Mouse (Mus musculus): ENCODE data around the gene Pmm2. TPM values are rescaled to one million over a fixed set of nuclear protein-coding genes. Genes with fewer than 3 reads are reported as not detected.

Pmm2 gene
- 48.6 and 52.1 TPM in 2 replicates for polyA plus RNA-seq (2016; fragmentation: Nextera tagmentation; extraction: Ambion mirVana)

GRCm38 (mm10) chr16:8637217-8638051 is at the start of gene Pmm2, which contains the start of gene Tmem186:
Pmm2 (plus strand) TSS chr16:8637674.
Tmem186 (minus strand) TSS chr16:8637712.
- WGBS = under 1% methylated on average over 59 of the region's 59 CpGs
- peaks cover 22% of the 10 kb centered on the region for H3K4me1 ChIP-seq
- H3K9ac ChIP-seq (replicated peaks) = peak within 1 kb of the TSS; percentile 86
- no peaks in the 10 kb centered on the region for H3K27me3 ChIP-seq
- H3K36me3 ChIP-seq = peaks cover 22% of the 10 kb centered on the region
- peak; percentile 92 for ATAC-seq (ENCODE audit: low FRiP score, low read depth)
- no peaks in the 10 kb centered on the region for H3K9me3 ChIP-seq
- H3K4me2 ChIP-seq (replicated peaks) = peak within 1 kb of the TSS; percentile 77
- peak within 1 kb of the TSS; percentile 62 for H3K4me3 ChIP-seq
- H3K27ac ChIP-seq (replicated peaks) = peak within 1 kb of the TSS; percentile 81

DNA sequence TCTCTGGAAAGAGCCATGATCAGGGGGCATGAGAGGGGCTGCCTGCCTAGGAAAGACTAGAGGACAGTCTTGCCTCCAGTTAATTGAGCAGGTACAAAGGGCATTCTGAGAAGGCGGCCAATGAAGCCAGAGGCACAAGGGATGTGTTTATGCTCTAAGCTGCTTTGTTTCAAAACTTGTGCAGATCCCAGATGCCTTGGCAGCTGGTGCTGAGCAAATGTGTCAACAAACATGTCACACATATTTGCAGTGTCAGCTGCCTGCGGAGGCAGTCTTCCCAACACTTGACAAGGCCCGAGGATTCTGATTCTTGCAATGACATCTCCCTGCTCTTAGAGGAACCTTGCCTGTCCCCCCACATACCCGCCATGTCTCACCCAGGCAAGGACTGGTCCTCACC is 42.1 kb upstream of the Pmm2 start:
- no peaks in the 10 kb centered on the region for H3K4me1 ChIP-seq
- 76% methylated on average over 4 of the region's 4 CpGs for WGBS
- no peak overlapping the region for H3K9ac ChIP-seq (replicated peaks)
- H3K9me3 ChIP-seq = no peaks in the 10 kb centered on the region
- H3K4me3 ChIP-seq = no peak overlapping the region
- ATAC-seq (ENCODE audit: low FRiP score, low read depth) = no peak
- H3K27me3 ChIP-seq = no peaks in the 10 kb centered on the region
- no peak overlapping the region for H3K27ac ChIP-seq (replicated peaks)
- no peak overlapping the region for H3K4me2 ChIP-seq (replicated peaks)
- no peaks in the 10 kb centered on the region for H3K36me3 ChIP-seq

GRCm38 (mm10) chr16:8596336-8596735 is 41.1 kb upstream of the Pmm2 start:
- Histone ChIP-seq H3K4me3 (no peak overlapping the region), H3K4me1 (no peaks in the 10 kb centered on the region), H3K27ac (replicated peaks) (no peak overlapping the region), H3K9ac (replicated peaks) (no peak overlapping the region), H3K27me3 (no peaks in the 10 kb centered on the region), H3K4me2 (replicated peaks) (no peak overlapping the region), H3K36me3 (no peaks in the 10 kb centered on the region), H3K9me3 (no peaks in the 10 kb centered on the region)
- WGBS = 79% methylated on average over 4 of the region's 4 CpGs
- ATAC-seq (ENCODE audit: low FRiP score, low read depth) = no peak

DNA sequence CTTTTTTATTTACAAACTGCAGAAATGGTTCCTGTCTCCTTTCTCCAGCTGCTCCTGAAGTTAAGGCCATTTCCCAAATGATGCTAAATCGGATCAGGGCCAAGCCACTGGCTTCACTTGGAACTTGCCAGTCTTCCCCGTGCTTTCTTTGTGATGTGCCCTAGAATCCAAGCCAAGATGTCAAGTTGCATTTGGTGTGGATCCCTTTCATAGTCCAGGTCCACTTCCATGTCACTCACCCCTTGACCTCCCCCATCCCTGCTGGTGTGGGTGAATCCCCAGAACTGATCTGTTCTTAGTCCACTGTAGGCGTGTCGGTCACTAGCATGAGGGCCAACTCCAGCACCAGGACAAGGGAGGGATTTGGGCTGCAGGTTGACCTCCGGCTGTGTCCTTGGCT is 40.0 kb upstream of the Pmm2 start:
- Histone ChIP-seq H3K27me3 (no peaks in the 10 kb centered on the region), H3K27ac (replicated peaks) (no peak overlapping the region), H3K9me3 (no peaks in the 10 kb centered on the region), H3K4me2 (replicated peaks) (no peak overlapping the region), H3K4me1 (no peaks in the 10 kb centered on the region), H3K36me3 (no peaks in the 10 kb centered on the region), H3K4me3 (no peak overlapping the region), H3K9ac (replicated peaks) (no peak overlapping the region)
- no peak for ATAC-seq (ENCODE audit: low FRiP score, low read depth)
- WGBS = 87% methylated on average over 5 of the region's 5 CpGs

DNA sequence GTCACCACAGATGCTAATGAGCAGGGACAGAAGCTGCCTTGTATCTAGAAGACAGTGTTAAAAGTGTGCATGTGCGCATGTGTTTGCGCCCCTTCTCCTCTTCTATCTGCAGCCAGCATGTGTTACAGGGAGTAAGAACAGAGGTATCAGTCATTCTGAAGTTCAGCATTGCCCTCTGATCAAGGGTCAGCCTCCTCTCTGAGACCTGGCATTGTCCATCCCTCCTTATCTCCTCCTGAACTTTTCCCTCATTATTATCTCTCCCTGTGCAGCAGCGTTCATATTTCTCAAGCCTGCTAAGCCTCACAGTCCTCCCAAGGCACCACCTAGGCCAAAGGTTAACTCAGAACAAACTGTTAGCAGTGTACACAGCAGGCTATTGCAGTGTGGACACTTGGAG is 33.7 kb upstream of the Pmm2 start:
- Histone ChIP-seq H3K9me3 (no peaks in the 10 kb centered on the region), H3K4me2 (replicated peaks) (no peak overlapping the region), H3K27ac (replicated peaks) (no peak overlapping the region), H3K27me3 (no peaks in the 10 kb centered on the region), H3K36me3 (0 out of 2 replicates have a peak, but pooled peaks cover under 1% of the 10 kb centered on the region), H3K4me3 (no peak overlapping the region), H3K9ac (replicated peaks) (no peak overlapping the region), H3K4me1 (no peaks in the 10 kb centered on the region)
- no peak for ATAC-seq (ENCODE audit: low FRiP score, low read depth)
- WGBS = 87% methylated on average over 3 of the region's 3 CpGs

- Histone ChIP-seq H3K9ac (replicated peaks) (no peak overlapping the region), H3K4me1 (no peaks in the 10 kb centered on the region), H3K4me3 (no peak overlapping the region), H3K27me3 (no peaks in the 10 kb centered on the region), H3K27ac (replicated peaks) (no peak overlapping the region), H3K9me3 (no peaks in the 10 kb centered on the region), H3K4me2 (replicated peaks) (no peak overlapping the region), H3K36me3 (peaks cover 12% of the 10 kb centered on the region; the same call in 1 of the 2 replicates)
- WGBS = 77% methylated on average over 3 of the region's 3 CpGs
- no peak for ATAC-seq (ENCODE audit: low FRiP score, low read depth)
Measured at GRCm38 (mm10) chr16:8610397-8610796, 27.1 kb upstream of the Pmm2 start.

- H3K27me3 ChIP-seq = no peaks in the 10 kb centered on the region
- H3K9me3 ChIP-seq = no peaks in the 10 kb centered on the region
- H3K4me1 ChIP-seq = no peaks in the 10 kb centered on the region
- no peak overlapping the region for H3K4me3 ChIP-seq
- H3K36me3 ChIP-seq = peaks cover 12% of the 10 kb centered on the region; the same call in 1 of the 2 replicates
- H3K9ac ChIP-seq (replicated peaks) = no peak overlapping the region
- no peak overlapping the region for H3K4me2 ChIP-seq (replicated peaks)
- 88% methylated on average over 8 of the region's 8 CpGs for WGBS
- no peak overlapping the region for H3K27ac ChIP-seq (replicated peaks)
- no peak for ATAC-seq (ENCODE audit: low FRiP score, low read depth)
Measured at GRCm38 (mm10) chr16:8612214-8613005, 25.1 kb upstream of the Pmm2 start.

DNA sequence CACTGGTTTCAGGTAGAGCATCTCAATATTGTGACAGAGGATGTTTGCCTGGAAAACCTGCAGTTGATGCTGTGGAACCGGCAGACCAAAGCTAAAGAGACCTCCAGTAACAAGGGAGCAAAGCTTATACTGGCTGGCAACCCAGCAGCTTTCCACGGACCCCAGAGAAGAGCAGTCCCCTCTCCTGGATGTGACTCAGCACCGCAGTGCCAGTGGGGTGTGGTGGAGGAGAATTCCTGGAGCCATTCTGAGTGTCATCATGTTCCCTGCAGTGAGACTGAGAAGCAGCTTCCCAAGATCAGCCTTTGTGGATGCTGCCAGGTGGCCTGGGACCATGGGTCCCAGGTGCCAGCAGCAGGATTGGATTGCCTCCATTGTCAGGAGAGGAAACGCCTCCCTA is 24.4 kb upstream of the Pmm2 start:
- Histone ChIP-seq H3K9ac (replicated peaks) (no peak overlapping the region), H3K27me3 (no peaks in the 10 kb centered on the region), H3K27ac (replicated peaks) (no peak overlapping the region), H3K4me2 (replicated peaks) (no peak overlapping the region), H3K4me1 (no peaks in the 10 kb centered on the region), H3K4me3 (no peak overlapping the region), H3K9me3 (no peaks in the 10 kb centered on the region), H3K36me3 (peaks cover 12% of the 10 kb centered on the region; the same call in 1 of the 2 replicates)
- ATAC-seq (ENCODE audit: low FRiP score, low read depth) = no peak
- WGBS = 80% methylated on average over 4 of the region's 4 CpGs

DNA sequence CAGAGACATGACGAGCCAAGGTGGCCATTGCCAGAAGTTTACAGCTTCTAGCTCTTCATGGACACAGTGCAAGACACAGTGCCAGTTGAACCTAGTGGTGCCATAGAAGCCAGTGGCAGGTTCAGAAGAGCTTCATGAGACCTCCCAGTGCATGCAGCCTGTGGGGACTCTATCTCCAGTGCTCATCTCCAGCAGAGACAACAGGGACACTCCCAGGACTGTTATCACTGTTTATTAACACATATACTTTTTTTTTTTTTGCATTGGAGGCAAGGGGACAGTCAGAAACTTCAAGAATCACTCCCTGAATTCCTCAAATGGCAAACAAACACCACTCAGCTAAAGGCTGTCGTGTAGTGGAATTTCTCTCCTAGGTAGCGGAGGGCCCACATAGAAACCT is 24.0 kb upstream of the Pmm2 start:
- Histone ChIP-seq H3K4me2 (replicated peaks) (no peak overlapping the region), H3K9me3 (no peaks in the 10 kb centered on the region), H3K27ac (replicated peaks) (no peak overlapping the region), H3K9ac (replicated peaks) (no peak overlapping the region), H3K36me3 (peaks cover 12% of the 10 kb centered on the region; the same call in 1 of the 2 replicates), H3K27me3 (no peaks in the 10 kb centered on the region), H3K4me3 (no peak overlapping the region), H3K4me1 (no peaks in the 10 kb centered on the region)
- no peak for ATAC-seq (ENCODE audit: low FRiP score, low read depth)
- WGBS = 84% methylated on average over 3 of the region's 3 CpGs

DNA sequence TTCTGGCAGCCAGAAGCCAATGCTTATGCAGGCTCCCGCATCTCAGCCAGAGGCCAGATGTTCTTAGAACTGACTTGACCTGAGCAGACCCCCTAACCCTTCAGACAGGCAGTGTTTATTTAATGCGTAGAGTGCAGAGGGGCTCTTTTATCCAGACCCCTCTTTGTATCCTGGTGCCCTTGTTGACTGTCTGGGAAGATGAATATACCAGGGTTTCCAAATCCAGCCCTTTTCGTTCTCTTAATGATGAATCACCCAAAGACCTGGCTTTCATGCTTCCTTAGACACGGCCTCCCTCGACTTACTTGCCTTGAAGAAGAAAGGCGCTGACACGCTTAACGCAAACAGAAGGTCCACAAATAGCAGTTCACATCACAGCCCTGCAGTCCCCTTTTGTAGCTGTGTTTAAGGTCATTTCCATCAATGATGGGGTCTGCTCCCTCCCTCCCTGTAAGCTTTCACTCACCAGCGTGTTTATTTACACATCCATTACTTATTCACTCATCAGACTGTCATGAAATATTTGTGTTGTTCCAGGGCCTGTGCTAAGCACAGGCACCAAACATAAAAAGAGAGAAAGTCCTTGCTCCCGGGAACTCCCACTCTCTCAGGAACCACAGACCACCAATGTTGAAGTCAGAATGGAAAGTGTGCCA is 17.7 kb upstream of the Pmm2 start:
- no peak for ATAC-seq (ENCODE audit: low FRiP score, low read depth)
- H3K4me1 ChIP-seq = peaks cover 9% of the 10 kb centered on the region; the same call in 1 of the 2 replicates
- no peak overlapping the region for H3K4me2 ChIP-seq (replicated peaks)
- H3K4me3 ChIP-seq = no peak overlapping the region
- WGBS = 26% methylated on average over 10 of the region's 10 CpGs
- 0 out of 2 replicates have a peak, but pooled peaks cover 9% of the 10 kb centered on the region for H3K36me3 ChIP-seq
- no peak overlapping the region for H3K9ac ChIP-seq (replicated peaks)
- H3K27me3 ChIP-seq = peaks cover 6% of the 10 kb centered on the region; the same call in 1 of the 2 replicates
- no peak overlapping the region for H3K27ac ChIP-seq (replicated peaks)
- peaks cover 4% of the 10 kb centered on the region; the same call in 1 of the 2 replicates for H3K9me3 ChIP-seq

GRCm38 (mm10) chr16:8620315-8621115 is 17.0 kb upstream of the Pmm2 start:
- Histone ChIP-seq H3K27me3 (peaks cover 6% of the 10 kb centered on the region; the same call in 1 of the 2 replicates), H3K4me3 (no peak overlapping the region), H3K4me2 (replicated peaks) (no peak overlapping the region), H3K9me3 (peaks cover 4% of the 10 kb centered on the region; the same call in 1 of the 2 replicates), H3K27ac (replicated peaks) (no peak overlapping the region), H3K36me3 (0 out of 2 replicates have a peak, but pooled peaks cover 6% of the 10 kb centered on the region), H3K4me1 (peaks cover 9% of the 10 kb centered on the region; the same call in 1 of the 2 replicates), H3K9ac (replicated peaks) (no peak overlapping the region)
- no peak for ATAC-seq (ENCODE audit: low FRiP score, low read depth)
- WGBS = 76% methylated on average over 16 of the region's 16 CpGs
